Mouse (Mus musculus) midbrain, embryonic 10.5 days (tissue): ENCODE results near the gene Sipa1l3. TPM values are rescaled to one million over a fixed set of nuclear protein-coding genes. Genes with fewer than 3 reads are reported as not detected.

Experiments
- DNase-seq: peaks from one replicate; pipeline ENCODE4 v3.0.0-alpha.2; 2017; ENCODE audit warnings: low spot score
- H3K27ac ChIP-seq: fragments of 300-500 bp; sonication (generic); replicated peaks from 2 replicates; pipeline ENCODE4 v1.5.1; 2016; ENCODE audit warnings: mild to moderate bottlenecking
- H3K27me3 ChIP-seq: fragments of 300-500 bp; sonication (generic); 2 replicates; pipeline ENCODE4 v1.6.1; 2016; ENCODE audit warnings: low read depth, mild to moderate bottlenecking; ENCODE audit not compliant: poor library complexity, severe bottlenecking
- H3K36me3 ChIP-seq: fragments of 300-500 bp; sonication (generic); 2 replicates; pipeline ENCODE4 v1.6.1; 2016; ENCODE audit warnings: mild to moderate bottlenecking, moderate library complexity
- H3K4me1 ChIP-seq: fragments of 300-500 bp; sonication (generic); 2 replicates; pipeline ENCODE4 v1.6.1; 2016
- H3K4me3 ChIP-seq: fragments of 300-500 bp; sonication (generic); 2 replicates; pipeline ENCODE4 v1.5.1; 2016; ENCODE audit warnings: mild to moderate bottlenecking, moderate library complexity
- H3K9me3 ChIP-seq: fragments of 300-500 bp; sonication (generic); replicated peaks from 2 replicates; pipeline ENCODE4 v1.6.1; 2016; ENCODE audit warnings: mild to moderate bottlenecking
- WGBS: fragments of 180-500 bp; shearing (Covaris S2); methylation state at CpG from one replicate; pipeline ENCODE4 v1.1.7; 2016; 5-methylcytosine and 5-hydroxymethylcytosine counted together
- polyA plus RNA-seq: library from polyadenylated mRNA; unstranded; fragments of >200 nt; fragmentation: Nextera tagmentation; extraction: Ambion mirVana; gene quantifications from 2 replicates; pipeline ENCODE4 v1.2.1, GENCODE M21; 2016

The Sipa1l3 gene
- polyA plus RNA-seq, 1 experiment from 2014 or later: 8.4 TPM

DNA sequence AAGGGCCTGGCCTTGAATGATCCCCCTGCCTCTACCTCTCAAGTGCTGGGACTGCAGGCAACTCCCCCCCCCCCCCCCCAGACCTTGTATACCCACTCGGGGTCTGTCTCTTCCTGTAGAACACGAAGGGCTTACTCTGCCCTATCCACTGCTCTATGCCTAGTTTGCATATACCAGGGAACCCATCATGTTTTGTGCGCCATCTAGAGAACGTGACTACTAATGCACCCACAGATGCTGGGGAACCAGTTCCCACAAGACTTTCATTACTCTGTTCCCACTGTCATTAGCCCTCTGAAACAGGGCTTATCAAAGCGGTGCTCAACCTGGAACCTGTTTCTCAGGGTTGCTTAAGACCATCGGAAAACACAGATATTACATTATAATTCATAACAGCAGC, 148.4 kb downstream of the Sipa1l3 start:
- no peaks in the 10 kb centered on the region for H3K27me3 ChIP-seq
- WGBS: 64% methylated on average over 6 of the region's 6 CpGs
- DNase-seq: no peak
- no peak overlapping the region for H3K27ac ChIP-seq
- H3K4me3 ChIP-seq: no peak overlapping the region
- H3K4me1 ChIP-seq: peaks cover 10% of the 10 kb centered on the region
- H3K36me3 ChIP-seq: peaks cover 25% of the 10 kb centered on the region
- H3K9me3 ChIP-seq: no peaks in the 10 kb centered on the region

DNA sequence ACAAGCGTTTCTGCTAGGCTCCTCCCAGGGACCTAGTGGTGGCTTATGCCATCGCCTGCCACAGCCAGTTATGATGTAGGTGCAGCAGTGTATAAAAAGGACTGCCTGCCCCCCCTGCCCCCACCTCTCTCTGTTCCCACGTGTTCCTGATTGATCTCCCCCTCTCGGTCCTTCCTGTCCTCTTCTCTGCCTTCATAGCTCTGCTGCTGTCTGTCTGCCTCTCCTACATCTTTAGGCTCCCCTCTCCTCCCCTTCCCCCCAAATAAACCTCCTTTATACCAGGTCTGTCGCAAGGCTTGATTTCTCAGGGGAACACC, 150.5 kb downstream of the Sipa1l3 start:
- H3K4me1 ChIP-seq: peaks cover 10% of the 10 kb centered on the region
- peaks cover 21% of the 10 kb centered on the region for H3K36me3 ChIP-seq
- 0 out of 2 replicates have a peak overlapping the region, but pooled peaks have one; percentile 34 for H3K27ac ChIP-seq
- H3K4me3 ChIP-seq: no peak overlapping the region
- DNase-seq: no peak
- H3K9me3 ChIP-seq: no peaks in the 10 kb centered on the region
- H3K27me3 ChIP-seq: no peaks in the 10 kb centered on the region
- 70% methylated on average over 5 of the region's 5 CpGs for WGBS

DNA sequence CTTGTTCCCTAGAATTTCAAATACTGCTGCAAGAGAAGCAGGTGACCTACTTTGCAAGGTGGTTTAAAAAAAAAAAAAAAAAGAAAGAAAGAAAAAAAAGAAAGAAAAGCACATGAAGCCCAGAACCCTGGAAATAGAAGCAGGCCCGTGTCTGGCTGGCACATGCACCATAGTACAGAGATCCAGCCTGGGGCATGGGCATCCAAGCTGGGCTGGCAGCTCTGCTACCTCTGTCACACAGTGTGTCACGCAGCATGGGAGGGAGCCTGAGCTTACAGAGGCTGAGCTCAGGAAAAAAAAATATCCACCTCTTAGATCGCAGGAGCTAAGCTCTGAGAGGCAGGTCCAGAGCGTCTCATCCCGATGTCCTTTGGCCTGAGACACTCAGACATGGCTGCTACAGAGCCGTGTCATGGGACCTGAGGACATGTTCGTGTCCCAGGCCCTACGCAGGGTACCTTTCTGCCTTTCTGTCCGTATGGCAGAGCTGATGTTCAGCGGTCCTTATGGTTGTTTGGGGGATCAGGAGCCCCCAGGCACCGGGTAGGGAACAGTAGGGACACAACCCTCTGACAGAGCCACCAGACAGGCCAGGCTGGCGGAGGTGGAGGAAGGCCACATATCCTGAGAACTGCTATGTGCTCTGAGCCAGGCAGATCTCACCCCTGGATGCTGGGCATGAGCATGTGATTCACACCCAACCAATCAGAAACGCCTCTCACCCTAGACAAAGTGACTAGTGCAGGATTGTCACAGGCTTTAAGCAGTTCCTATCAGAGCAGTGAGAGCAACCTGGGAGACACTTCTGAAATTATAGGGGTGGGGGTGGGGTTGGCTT, 151.1 kb downstream of the Sipa1l3 start:
- peaks cover 26% of the 10 kb centered on the region for H3K36me3 ChIP-seq
- 0 out of 2 replicates have a peak overlapping the region, but pooled peaks have one; percentile 50 for H3K27ac ChIP-seq
- no peak overlapping the region for H3K4me3 ChIP-seq
- H3K4me1 ChIP-seq: peaks cover 10% of the 10 kb centered on the region
- no peaks in the 10 kb centered on the region for H3K27me3 ChIP-seq
- 82% methylated on average over 13 of the region's 13 CpGs for WGBS
- H3K9me3 ChIP-seq: no peaks in the 10 kb centered on the region
- no peak for DNase-seq

DNA sequence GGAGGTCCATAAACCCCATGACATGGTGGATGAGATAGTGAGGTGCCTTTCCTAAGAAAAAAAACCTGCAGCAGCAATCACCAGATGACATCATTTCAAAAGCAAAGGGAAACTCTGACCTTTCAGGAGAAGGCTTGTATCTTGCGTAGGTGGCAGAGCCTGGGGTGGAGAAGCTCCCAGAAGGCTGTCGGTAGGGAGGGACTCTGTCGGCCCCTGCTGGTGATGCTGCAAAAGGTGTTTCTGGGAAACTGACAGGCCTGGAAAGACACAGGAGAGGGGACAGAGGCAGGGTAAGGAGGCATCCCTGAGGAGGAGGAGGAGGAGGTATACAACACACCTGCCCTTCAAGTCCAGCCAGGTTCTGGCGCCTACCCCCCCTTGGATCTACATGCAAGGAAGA, 154.4 kb downstream of the Sipa1l3 start:
- H3K4me1 ChIP-seq: peaks cover 10% of the 10 kb centered on the region
- no peak overlapping the region for H3K4me3 ChIP-seq
- H3K9me3 ChIP-seq: no peaks in the 10 kb centered on the region
- no peak overlapping the region for H3K27ac ChIP-seq
- peak; percentile 44 for DNase-seq
- H3K27me3 ChIP-seq: no peaks in the 10 kb centered on the region
- WGBS: 18% methylated on average over 4 of the region's 4 CpGs
- peaks cover 35% of the 10 kb centered on the region for H3K36me3 ChIP-seq

DNA sequence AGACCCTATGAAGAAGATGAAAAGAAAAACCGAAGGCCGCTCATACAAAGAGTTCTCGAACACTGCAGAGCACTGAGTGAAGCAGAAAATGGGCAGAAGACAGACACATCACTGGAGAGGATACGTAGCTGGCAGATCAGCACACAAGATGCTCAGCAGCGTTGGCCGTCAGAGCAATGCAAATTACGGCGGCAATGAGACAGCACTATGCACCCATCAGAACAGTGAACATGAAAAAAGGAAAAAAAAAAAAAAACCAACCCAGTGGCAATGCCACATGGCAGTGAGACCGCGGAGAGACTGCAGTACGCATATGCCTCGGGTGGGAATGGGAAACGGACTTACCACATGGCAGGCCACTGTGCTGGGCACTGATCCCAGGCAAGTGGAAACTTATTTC, 156.9 kb downstream of the Sipa1l3 start:
- H3K4me3 ChIP-seq: no peak overlapping the region
- 96% methylated on average over 13 of the region's 13 CpGs for WGBS
- DNase-seq: no peak

DNA sequence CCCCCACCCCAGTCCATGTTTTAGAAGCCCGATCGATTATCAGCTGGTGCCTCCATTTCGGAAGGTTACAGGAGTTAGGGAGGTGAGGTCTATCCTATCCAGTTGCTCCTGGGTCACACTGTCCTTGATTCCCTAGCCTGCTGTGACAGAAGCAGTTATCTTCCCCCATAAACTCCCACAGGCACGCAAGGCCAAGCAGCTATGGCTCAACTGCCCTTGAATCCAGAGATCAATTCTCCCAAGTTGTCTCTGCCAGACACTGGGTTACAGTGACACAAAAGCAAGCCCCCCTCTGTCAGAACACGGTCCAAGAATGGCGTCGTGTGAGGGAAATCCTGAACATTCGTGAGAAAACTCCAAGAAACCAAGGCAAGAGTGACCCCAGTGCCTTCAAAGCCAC, 163.0 kb downstream of the Sipa1l3 start:
- no peak for DNase-seq
- Histone ChIP-seq H3K27me3 (no peaks in the 10 kb centered on the region), H3K9me3 (0 out of 2 replicates have a peak, but pooled peaks cover 3% of the 10 kb centered on the region), H3K4me1 (no peaks in the 10 kb centered on the region), H3K4me3 (no peak overlapping the region), H3K36me3 (peaks cover 53% of the 10 kb centered on the region), H3K27ac (no peak overlapping the region)
- WGBS: 97% methylated on average over 8 of the region's 8 CpGs

More for the DNA sequence above, 156.9 kb downstream of the Sipa1l3 start:
- Histone ChIP-seq H3K27ac (no peak overlapping the region), H3K36me3 (peaks cover 54% of the 10 kb centered on the region), H3K4me1 (no peaks in the 10 kb centered on the region), H3K27me3 (no peaks in the 10 kb centered on the region), H3K9me3 (0 out of 2 replicates have a peak, but pooled peaks cover 3% of the 10 kb centered on the region)

DNA sequence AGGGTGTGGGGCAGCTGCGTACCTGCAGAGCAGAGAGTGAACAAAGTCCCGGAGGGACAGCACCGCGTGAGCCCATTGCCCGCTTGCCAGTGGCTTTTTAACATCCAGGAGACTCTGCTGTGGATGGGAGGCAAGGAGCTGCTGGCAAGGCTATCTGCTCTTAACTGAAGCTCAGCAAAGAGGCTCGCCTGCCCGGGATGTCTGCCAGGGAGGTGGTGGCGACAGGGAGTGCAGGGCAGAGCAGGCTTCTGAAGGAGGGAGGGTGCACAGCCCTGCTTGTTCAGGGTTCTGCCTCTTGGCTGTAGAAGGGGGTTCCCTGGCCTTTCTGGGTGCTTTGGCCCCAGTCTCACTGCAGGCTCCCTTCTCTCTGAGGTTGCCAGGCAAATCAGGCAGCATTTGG, 164.3 kb downstream of the Sipa1l3 start:
- Histone ChIP-seq H3K27me3 (no peaks in the 10 kb centered on the region), H3K9me3 (0 out of 2 replicates have a peak, but pooled peaks cover 3% of the 10 kb centered on the region), H3K4me3 (no peak overlapping the region), H3K4me1 (no peaks in the 10 kb centered on the region), H3K36me3 (peaks cover 62% of the 10 kb centered on the region), H3K27ac (no peak overlapping the region)
- WGBS: 87% methylated on average over 8 of the region's 8 CpGs
- no peak for DNase-seq

DNA sequence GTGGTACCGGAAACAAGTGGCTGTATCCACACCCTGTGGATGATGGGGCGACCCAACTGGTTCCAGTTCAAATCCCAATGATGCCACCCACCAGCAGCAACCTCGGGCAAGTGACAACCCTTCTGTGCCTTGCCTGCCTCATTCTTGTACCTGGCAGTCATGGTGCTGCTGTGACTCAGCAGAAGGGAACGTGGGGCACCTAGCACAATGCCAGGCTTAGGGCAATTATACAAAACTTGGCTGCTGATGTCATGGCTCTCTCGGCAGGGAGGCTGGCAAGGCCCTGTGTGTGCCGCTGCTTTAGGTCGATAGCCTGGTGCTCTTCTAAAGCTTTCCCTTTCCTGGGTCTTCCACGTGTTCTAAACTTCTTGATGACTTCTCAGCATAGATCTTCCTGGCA, 166.2 kb downstream of the Sipa1l3 start:
- Histone ChIP-seq H3K4me3 (no peak overlapping the region), H3K4me1 (no peaks in the 10 kb centered on the region), H3K27ac (no peak overlapping the region), H3K27me3 (no peaks in the 10 kb centered on the region), H3K9me3 (0 out of 2 replicates have a peak, but pooled peaks cover 3% of the 10 kb centered on the region), H3K36me3 (peaks cover 67% of the 10 kb centered on the region)
- 89% methylated on average over 8 of the region's 8 CpGs for WGBS
- no peak for DNase-seq

DNA sequence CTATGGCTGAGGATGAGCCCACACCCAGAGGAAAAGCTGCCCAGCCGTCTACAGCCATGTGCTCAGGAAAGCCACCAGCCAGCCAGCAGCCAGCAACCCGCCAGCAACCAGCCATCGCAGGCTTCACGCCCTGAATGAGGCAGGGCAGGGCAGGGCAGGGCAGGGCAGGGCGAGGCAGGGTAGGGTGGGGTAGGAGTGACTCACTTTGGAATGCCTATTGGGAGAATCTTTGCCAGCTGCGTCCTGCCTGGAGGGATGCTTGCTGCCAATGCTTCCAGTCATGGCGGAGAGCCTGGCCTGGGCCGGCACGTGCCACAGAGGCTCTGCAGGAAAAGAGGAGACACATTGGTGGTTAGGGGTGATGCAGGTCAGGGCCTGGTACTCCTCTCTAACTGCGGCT, 168.0 kb downstream of the Sipa1l3 start:
- Histone ChIP-seq H3K4me1 (no peaks in the 10 kb centered on the region), H3K36me3 (peaks cover 55% of the 10 kb centered on the region), H3K9me3 (no peaks in the 10 kb centered on the region), H3K27me3 (no peaks in the 10 kb centered on the region), H3K27ac (no peak overlapping the region), H3K4me3 (no peak overlapping the region)
- WGBS: 90% methylated on average over 10 of the region's 10 CpGs
- DNase-seq: no peak

DNA sequence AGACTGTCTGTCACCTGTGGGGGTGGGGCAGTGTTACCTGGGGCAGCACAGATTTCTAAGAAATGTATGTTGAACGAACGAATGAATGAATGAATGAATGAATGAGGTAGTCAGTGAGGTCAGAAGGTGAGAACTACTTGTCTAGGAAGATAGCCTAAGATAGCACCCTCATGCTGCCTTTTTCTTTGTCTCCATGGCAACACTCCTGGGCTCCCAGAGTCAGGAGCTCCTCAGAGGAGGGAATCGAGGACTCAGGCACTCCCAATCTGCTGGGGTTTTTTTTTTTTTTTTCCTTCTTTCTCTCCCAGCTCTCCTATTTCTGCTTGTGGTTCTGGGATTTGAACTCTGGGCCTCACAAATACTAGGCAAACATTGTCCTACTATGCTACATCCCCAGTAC, 172.2 kb downstream of the Sipa1l3 start:
- H3K4me3 ChIP-seq: no peak overlapping the region
- H3K27me3 ChIP-seq: no peaks in the 10 kb centered on the region
- no peak overlapping the region for H3K27ac ChIP-seq
- H3K36me3 ChIP-seq: peaks cover 43% of the 10 kb centered on the region
- no peak for DNase-seq
- 60% methylated on average over 3 of the region's 3 CpGs for WGBS
- H3K9me3 ChIP-seq: no peaks in the 10 kb centered on the region
- H3K4me1 ChIP-seq: peaks cover 11% of the 10 kb centered on the region; the same call in 1 of the 2 replicates

DNA sequence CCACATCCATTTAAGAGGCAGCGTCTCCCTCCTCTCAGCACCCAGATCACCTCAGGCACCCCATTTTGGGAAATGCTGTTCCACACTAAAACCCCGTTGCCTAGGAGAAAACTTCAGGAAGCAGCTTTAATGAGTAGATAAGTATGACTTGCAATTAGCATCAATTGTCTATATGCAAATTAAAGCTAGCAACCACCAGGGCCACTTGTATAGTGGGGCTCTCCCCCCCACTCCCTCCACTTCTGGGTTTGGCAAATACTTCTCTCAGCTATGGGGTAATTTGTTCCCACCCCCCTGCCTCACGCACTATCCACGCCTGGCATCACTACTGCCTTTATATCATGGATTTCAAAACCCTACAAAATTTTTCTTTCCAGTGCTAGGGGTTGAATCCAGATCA, 172.9 kb downstream of the Sipa1l3 start:
- Histone ChIP-seq H3K27ac (no peak overlapping the region), H3K27me3 (no peaks in the 10 kb centered on the region)

DNA sequence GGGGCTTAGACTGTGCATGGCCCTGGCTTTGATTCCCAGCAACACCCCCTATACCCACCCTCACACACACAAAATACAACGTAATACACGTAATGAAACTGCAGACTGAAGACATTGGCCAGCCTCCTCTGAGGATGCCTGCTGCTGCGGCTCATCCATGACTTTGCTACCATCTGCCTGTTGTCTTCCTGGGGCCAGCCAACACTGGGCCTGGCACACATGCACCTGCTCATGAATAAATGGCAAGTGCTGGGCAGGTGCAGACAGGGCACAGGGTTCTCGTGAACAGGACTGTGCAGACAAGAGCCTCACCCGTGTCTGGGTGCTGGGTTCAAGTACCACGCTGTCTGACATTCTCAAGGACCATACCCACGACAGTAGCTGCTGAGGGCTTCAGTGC, 174.7 kb downstream of the Sipa1l3 start:
- 94% methylated on average over 7 of the region's 7 CpGs for WGBS
- H3K27me3 ChIP-seq: no peaks in the 10 kb centered on the region
- H3K4me3 ChIP-seq: no peak overlapping the region
- H3K4me1 ChIP-seq: peaks cover 11% of the 10 kb centered on the region; the same call in 1 of the 2 replicates
- peaks cover 24% of the 10 kb centered on the region for H3K36me3 ChIP-seq
- peak overlapping the region; percentile 33; the same call in 1 of the 2 replicates for H3K27ac ChIP-seq
- DNase-seq: no peak
- no peaks in the 10 kb centered on the region for H3K9me3 ChIP-seq

More for the DNA sequence above, 172.9 kb downstream of the Sipa1l3 start:
- no peak overlapping the region for H3K4me3 ChIP-seq
- peaks cover 41% of the 10 kb centered on the region for H3K36me3 ChIP-seq
- WGBS: 83% methylated on average over 4 of the region's 4 CpGs
- H3K9me3 ChIP-seq: no peaks in the 10 kb centered on the region
- peaks cover 11% of the 10 kb centered on the region; the same call in 1 of the 2 replicates for H3K4me1 ChIP-seq
- DNase-seq: no peak

DNA sequence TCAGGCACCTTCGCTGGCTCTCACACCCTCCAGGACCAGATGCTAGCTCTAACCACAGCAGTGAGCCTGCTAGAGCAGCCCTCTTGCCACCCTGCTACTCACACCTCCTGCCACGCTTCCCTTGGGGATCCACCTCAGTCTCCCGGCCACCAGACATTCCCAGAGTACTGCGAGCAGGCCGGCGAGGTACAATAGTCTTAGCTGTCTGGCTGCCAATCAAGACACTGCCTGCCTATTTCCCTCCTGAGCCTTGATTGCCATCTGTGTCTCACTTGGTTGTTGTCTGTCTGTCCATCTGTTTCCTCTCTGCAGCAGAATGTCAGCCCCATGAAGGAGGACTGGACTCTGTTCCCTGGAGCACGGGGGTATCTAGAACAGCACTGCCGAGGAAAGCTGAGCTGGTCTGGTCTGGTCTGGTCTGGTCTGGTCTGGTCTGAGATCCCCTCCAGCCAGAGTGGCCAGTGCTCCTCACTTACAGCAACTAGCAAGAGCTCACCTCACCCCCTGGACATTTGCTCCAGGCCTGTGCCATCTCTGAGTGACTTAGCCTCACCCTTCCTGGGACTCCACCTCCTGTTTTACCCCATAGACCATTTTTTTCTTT, 175.8 kb downstream of the Sipa1l3 start:
- DNase-seq: no peak
- H3K36me3 ChIP-seq: peaks cover 18% of the 10 kb centered on the region
- no peaks in the 10 kb centered on the region for H3K27me3 ChIP-seq
- H3K27ac ChIP-seq: peak overlapping the region; percentile 57
- no peak overlapping the region for H3K4me3 ChIP-seq
- 66% methylated on average over 8 of the region's 8 CpGs for WGBS
- H3K9me3 ChIP-seq: no peaks in the 10 kb centered on the region
- H3K4me1 ChIP-seq: peaks cover 11% of the 10 kb centered on the region; the same call in 1 of the 2 replicates
